Mouse (Mus musculus): ENCODE results near the gene Zfp648.

GRCm38 (mm10) chr1:154183077-154183751 lies 17.8 kb upstream of the Zfp648 start:
- TF ChIP-seq POLR2A (IDR thresholded peaks at IDR 0.05; ENCODE audit: low read depth, low read length) (no peak), CTCF (IDR thresholded peaks at IDR 0.05; ENCODE audit: extremely low read depth, insufficient read depth, insufficient read length, insufficient replicate concordance) (no peak)

All from spleen, adult 2 months (tissue).